Mouse (Mus musculus) CD4-positive, CD25-positive, alpha-beta regulatory T cell, adult 4 months (primary cell): Measurements from ENCODE around the gene Fbxo47. TPM values are rescaled to one million over a fixed set of nuclear protein-coding genes. Genes with fewer than 3 reads are reported as not detected.
"Not testable (repeated sequence)": the region's sequence is repeated elsewhere in the genome, so short reads cannot be mapped to it uniquely, and the experiment has no call there.

Experiments used
- ATAC-seq: one replicate; pipeline ENCODE4 v1.8.0; 2017
- polyA plus RNA-seq, 2 experiments: library from polyadenylated mRNA; unstranded; fragments of 100-300 nt; shearing (Covaris generic); gene quantifications; one replicate each; pipeline ENCODE4 v1.2.1; 2017

Gene Fbxo47
- polyA plus RNA-seq, 2 experiments from 2014 or later: 0.34 to 0.65 TPM

DNA sequence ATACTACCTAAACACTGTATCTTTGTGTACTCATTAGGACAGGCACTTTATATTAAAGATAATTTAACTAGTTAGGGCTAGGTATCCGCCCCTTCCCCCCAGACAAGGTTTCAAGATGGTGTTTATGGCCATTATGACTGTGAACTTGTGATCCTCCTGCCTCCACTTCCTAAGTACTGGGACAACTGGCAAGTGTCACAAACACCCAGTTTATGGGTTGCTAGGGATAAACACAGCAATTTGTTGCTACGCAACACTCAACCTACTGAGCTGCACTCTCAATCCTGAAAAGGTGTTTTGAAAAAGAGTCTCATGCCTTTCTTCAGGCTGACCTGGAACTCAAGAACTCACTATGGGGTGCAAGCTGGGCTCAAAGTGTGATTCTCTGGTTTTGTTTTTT, 6.6 kb downstream of the Fbxo47 start:
- ATAC-seq: no peak

DNA sequence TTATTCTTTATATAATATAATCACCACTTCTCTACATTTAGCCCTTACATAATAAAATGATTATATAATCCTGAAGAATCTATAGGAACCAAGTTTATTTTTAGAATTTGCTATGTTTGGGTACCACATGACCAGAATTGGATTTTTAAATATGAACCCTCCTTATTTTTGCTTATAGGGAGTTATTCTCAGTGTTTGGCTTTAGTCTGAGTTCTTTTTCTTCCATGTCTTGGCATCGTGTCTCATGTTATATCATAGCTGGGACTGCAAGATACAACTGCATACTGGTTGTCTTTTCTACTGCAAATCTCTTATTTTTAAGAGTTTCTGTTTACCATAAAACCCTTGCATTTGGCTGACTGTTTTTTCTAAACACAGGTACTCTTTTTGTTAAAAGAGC, 9.6 kb downstream of the Fbxo47 start:
- ATAC-seq: no peak

DNA sequence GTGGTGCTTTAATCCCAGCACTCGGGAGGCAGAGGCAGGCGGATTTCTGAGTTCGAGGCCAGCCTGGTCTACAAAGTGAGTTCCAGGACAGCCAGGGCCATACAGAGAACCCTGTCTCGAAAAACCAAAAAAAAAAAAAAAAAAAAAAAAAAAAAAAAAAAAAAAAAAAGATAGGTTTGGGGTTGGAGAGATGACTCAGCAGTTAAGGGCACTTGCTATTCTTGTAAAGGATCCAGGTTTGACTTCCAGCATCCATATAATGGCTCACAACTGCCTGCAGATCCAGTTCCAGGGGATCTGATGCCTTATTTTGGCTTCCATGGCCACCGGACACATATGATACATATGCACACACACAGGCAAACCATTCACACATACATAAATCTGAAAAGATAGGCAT, 11.6 kb downstream of the Fbxo47 start:
- ATAC-seq: not testable (repeated sequence)

DNA sequence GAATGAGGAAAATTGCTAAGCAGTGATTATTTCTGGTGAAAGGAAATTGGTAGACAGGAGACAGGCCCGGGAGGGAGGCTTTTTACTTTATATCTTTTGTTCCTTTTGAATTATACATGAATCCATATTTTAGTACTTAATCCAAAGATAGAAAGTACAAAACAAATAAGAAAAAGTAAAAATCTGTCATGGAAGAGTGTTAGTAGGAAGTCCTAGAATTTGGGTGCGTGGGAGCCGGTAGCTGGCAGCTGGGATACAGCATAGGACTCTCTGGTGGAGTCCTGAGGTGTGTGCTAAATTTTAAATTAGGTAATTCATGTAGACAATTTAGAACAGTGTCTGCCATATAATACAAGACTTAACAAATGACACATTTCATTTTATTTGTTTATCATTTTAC, 16.4 kb downstream of the Fbxo47 start:
- ATAC-seq: no peak

DNA sequence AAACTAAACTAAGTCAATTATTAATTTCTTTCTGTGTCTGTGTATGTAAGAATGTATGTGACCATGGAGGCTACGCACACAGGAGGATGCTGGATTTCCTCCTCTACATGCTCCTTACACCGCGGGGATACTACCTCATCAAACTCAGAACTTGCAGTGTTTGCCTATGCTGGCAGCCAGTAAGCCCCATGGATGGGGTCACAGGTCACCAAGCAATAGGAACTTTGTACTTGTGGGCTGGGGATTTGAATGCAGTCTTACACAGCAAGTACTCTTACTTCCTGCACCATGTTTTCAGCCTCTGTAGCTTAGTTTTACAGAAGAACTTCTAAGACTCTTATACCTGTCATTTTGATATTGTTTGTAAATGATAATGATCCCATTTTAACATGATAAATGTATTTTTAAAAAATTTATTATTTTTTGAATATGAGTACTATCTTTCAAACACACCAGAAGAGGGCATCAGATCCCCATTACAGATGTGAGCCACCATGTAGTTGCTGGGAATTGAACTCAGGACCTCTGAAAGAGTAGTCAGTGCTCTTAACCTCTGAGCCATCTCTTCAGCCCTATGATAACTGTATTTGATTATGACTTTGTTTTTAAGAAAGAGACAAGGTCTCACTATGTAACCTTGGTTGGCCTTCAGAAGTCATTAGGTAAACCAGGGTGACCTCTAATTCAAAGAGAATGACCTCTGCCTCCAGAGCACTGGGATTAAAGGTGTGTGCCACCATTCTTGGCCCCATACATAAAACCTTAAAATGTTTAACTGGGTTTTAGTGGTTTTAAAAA, 17.7 kb downstream of the Fbxo47 start:
- ATAC-seq: no peak

DNA sequence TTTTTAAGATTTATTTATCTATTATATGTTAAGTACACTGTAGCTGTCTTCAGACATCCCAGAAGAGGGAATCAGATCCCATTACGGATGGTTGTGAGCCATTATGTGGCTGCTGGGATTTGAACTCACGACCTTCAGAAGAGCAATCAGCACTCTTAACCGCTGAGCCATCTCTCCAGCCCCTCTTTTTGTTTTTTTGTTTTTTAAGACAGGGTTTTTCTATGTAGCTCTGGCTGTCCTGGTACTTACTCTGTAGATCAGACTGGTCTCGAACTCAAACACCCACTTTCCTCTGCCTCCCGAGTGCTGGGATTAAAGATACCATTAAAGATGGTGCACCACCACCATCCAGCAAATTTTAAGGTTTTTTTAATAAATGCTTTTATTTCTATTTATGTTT, 18.5 kb downstream of the Fbxo47 start:
- ATAC-seq: no peak

DNA sequence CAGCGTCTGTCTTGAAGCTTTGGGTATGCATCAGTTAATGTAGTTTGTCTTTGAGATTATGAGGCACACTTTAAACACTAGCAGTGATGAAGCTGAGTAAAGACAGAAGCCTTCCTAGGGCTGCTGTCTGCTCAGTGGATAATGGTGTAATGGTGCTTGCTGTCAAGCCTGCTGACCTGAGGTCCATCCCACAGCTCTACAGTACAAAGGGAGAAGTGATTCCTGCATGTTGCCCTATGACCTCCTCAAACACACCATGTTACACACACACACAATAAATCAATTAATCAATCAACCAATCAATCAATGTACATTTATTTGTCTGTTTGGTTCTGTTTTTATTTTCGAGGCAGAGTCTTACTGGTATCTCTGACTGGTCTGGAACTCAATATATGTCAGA, 21.8 kb downstream of the Fbxo47 start:
- ATAC-seq: no peak

DNA sequence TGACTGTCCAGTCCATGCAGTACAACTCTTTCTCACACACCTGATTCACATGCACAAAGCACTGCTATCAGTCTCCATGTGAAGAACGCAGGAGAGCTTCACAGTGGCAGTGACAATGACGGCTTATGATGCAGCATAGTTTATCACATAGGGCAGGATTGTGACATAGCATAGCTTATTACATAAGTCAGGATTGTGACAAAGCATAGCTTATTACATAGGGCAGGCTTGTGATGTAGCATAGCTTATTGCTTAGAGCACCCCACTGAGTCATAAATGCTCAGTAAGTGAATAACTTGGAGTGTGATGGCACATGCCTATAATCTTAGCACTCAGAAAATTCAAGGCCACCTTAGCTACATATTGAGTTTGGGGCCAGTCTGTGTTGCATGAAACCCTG, 28.5 kb downstream of the Fbxo47 start:
- ATAC-seq: no peak

DNA sequence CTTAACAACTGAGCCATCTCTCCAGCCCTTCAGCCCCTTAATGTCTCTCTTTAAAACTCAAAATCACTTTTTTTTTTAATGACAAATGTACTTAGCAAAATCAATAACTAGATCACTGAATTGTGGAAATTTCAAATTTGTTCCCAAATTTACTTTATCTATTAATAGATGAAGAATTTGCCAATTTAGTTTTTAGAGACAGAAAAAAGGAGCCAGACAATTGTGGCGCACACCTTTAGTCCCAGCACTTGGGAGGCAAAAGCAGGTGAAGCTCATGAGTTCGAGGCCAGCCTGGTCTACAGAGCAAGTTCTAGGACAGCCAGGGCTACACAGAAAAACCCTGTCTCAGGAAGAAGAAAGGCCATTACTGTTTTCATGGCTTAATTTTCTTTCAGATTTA, 32.4 kb downstream of the Fbxo47 start:
- no peak for ATAC-seq

DNA sequence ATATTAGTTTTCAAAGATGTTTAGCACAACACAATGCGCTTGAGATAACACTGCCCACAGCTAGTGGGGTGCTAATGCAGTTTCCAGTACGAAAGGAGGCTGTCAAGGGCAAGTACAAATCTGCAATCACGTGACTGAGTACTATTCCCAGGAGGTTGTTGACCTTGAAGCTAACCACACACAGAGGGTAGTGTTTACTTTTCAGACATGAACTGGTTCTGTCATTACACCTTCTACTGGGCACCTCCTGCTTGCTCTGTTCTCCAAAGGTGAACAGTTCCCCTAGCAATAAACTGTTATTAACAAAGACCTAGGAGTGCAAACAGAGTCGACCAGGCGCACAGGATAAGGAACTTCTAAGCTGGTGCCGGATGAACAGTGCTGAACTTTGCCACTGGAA, 33.6 kb downstream of the Fbxo47 start:
- ATAC-seq: no peak

DNA sequence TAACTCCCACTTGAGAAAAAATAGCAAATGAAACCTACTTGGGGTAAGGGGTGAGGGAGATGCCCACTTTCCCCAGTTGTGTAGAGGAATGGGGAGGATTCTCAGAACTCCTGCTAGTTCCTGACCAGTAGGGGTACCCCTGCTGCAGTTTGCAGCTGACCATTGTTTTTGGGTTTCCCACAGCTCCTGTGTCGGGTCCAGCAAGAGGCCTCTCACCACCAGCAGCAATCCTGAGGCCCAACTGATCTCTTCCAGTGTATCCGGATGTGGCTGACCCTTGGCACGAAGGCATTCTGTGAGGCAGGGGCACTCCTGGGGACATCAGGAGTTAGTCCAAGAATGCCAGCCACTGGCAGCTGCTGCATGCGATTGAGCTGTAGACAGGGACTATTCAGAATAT, 42.0 kb downstream of the Fbxo47 start:
- no peak for ATAC-seq

DNA sequence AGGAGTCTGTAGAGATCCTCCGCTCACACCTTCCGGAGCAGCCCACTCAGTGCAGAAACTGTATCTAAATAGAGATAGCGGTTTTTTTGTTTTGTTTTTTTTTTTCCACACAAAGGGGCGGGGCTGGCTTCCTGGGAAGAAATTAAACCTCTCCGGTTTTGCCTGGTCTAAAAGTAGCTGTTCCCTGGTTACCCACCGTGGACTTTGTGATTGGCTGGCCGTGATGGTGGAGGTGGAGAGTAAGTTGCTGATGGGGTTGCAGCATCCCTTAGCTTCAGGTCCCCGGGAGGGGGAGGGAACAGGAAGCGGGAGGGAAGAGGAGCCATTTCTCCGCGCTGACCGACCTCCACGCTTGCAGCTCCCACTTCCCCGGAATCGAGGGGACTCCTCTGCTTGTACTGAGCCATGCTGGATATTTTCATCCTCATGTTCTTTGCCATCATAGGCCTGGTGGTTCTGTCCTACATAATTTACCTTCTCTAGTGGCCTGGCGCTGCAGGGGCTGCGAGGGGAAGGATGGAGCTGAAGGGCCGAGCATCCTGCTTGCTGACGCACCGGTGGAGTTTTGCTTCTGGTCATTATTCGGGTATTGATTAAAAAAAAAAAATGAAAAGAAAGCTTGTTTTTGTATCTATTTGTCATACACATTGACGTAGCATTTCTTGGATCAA, 42.8 kb downstream of the Fbxo47 start:
- peak; percentile 52 for ATAC-seq

DNA sequence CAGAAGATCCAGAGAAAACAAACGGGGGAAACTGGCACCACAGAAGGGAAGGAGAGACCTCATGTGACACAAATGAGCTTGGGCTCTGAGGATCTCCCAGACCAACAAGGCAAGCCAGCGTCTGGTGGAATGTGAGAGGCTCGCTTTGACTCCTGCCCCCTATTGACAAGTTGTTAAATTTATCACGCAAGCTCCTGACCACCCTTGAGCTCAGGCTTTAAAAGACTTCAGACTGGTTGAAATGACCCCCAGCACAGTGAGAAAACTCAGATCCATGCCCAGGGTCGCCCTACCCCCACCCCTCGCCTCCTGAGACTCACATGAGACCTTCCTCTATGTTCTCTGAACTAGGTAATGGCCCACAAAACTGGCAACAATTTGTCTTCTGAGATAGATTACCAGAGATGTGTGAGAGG, 43.4 kb downstream of the Fbxo47 start, which contains the start of gene B230217C12Rik:
Gene B230217C12Rik (plus strand): TSS at position 242 of the 416 bp plus-strand sequence.
- peak; percentile 25 for ATAC-seq

DNA sequence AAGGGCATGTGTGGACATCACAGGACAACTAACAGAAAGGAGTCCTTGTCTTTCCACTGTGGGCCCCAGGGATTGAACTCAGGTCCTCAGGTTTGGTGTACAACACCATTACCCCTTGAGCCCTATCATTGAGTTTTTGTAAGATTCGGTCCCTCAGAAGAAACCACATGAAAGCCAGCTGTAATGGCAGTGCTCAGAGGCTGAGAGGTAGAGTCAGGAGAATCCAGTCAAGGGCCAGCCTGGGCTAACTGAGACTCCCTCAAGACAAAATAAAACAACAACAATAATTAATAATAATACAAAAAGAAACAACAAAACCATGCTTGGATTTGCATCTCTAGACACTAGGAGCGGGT, 43.8 kb downstream of the Fbxo47 start:
- ATAC-seq: peak; percentile 16

DNA sequence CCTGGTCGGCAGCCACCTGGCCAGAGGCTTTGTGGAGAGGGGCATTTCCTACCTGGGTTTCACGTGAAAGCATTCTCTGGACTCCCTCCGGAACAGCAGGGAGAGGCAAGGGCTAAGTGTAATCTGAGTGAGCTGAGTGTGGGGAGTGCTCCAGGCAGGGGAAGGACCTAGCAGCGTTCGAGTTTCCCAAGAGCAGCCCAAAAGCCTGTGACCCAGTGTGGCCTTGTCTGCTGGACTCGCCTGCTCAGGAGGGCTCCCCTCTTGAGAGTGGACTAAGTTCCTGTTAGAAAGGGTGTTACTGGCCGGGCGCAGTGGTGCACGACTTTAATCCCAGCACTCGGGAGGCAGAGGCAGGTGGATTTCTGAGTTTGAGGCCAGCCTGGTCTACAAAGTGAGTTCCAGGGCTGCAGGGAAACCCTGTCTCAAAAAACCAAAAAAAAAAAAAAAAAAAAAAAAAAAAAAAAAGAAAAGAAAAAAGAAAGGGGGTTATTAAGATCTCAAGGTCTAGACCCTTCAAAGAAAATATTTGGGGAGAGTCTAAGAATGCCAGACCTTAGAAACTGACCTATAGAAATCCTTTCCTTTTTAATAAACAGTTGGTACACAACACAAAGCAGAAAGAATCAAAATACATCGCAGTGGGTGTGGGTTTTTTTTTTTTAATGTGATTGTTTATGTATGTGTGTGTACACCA, 44.4 kb downstream of the Fbxo47 start:
- no peak for ATAC-seq

DNA sequence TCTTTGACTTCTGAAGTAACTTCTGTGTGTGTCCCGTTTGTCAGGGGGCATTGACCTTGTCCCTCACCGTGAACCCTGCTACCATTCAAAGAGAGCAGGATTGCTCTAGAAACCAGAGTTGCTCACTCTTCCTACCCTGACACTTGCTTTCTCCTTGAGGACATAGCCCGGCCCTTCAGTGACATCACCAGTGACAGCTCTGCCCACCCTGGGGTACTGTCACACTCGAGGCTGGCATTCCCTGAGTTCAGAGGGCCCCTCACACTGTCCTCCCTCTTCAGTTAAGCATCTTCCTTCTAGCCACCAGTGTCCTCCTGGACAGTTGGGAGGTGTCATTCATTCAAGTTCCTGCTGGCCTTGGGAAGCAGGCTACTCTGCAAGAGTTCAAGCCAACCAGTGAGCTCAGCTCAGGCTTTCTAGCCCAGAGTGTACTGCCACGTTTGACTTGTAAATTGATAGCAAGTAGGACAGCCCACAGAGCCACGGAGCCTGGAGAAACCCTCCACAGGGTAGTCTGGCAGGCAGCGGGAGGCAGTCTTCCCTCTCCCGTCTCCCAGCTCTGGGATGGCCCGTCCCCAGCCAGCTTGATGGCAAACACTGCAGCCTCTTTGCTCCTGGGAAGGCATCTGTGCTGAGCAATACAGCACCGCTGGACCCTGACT, 45.0 kb downstream of the Fbxo47 start:
- ATAC-seq: no peak

DNA sequence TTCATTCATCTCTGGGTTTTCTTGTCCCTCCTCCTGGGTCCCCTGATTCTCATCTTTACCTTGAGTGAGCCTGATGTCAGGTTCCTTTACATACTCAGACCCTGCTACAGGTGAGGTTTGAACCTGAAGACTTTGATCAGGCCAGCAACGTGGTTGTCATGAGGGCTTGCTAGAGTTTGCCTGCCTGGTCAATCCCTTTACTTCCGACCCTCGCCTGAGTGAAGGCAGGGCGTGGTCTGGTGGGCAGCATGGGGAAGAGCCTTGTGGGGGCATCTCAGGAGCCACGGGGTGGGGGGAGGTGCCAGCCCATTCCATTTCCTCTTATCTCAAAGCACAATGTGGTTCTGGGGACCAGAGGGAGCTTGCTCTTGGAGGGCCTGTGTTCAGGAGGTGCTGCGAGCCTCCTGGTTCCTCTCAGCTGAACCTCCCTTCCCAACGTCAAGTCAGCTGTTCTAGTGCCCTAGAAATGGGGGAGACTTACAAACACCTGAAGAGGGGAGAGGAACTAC, 46.3 kb downstream of the Fbxo47 start:
- no peak for ATAC-seq

DNA sequence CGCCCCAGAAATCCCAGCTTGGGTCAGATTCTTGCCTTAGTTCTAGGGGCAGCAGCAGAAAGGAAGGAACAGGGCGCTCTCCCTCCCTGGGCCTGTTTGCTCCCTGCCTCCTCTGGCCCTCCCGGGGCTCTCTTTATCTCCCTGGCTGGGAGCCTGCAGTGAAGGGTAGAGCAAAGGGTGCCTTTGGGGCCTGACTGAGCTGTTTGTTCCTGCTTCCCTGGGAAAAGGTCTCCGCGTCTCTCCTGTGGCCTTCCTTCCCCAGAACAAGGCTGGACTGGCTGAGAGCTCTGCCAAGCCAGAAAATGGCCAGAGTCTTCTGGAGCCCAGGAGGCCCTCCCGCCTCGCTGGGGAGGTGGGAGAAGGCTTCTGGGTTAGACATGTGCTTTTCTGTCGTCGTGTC, 46.9 kb downstream of the Fbxo47 start:
- ATAC-seq: not testable (repeated sequence)

DNA sequence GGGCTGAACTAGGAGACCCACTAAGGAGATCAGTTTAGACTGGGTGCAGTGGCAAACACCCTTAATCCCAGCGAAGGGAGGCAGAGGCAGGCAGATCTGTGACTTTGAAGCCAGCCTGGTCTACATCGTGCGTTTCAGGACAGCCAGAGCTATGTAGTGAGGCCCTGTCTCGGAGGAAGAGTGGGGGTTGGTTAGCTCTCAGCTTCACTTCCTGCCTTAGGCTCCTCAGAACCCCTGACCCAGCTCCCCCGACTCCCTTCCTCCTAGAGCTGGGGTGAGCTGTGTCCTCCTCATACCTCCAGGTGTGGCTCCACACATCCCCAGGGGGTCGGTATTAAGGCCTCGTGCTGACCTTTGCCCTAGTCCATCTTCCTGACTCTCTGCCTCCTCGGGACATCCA, 47.4 kb downstream of the Fbxo47 start:
- ATAC-seq: peak; percentile 60

DNA sequence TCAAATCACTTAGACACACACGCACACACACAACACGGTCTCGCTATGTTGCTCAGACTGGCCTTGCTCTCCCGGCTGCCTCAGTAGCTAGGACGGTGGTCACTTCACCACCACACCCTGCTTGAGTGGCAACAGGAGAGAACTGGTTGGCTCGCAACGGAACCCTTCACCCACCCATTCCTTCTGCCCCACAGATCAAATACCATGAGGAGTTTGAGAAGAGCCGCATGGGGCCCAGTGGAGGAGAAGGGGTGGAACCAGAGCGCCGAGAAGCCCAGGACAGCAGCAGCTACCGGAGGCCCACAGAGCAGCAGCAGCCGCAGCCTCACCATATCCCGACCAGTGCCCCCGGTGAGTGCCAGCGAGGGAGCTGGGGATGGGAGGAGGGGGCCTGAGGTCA, 50.6 kb downstream of the Fbxo47 start:
- ATAC-seq: no peak

DNA sequence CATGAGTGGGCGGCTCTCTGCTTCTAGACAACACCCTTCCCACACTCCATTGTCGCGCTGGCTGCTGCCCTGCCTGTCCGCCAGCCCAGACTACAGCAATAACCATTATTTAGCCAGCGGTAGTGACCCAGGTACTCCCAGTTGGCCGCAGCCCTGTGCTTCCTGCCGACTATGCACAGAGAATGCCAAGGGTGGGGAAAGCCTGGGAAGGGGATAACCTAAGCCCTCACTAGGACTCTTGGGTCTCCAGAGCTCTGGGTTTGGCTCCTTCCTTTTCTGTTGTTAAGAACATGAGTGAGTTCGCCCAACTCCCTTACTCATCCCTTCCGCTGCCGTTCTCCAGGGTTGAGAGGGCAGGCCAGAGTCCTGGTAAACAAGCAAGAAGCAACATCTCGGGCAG, 52.0 kb downstream of the Fbxo47 start:
- ATAC-seq: no peak

DNA sequence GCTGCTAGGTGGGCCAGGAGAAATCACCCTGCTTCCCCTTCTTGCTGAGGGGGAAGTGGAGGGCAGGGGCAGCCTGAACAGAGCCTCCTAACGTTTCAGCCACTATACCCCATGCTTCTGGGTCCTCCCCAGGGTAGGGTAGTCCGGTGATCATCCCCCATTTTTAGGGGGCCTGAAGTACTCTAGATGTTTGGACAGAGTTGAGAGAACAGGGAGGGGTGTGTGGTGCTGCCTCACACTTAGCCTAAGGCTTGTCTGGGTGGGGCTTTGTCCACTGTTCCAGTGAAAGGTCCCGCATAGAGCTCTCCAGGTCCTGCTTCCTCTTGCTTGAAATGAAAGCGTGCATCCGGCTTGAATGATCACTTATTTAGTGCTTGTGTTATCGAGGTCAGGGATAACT, 53.5 kb downstream of the Fbxo47 start:
- ATAC-seq: no peak

DNA sequence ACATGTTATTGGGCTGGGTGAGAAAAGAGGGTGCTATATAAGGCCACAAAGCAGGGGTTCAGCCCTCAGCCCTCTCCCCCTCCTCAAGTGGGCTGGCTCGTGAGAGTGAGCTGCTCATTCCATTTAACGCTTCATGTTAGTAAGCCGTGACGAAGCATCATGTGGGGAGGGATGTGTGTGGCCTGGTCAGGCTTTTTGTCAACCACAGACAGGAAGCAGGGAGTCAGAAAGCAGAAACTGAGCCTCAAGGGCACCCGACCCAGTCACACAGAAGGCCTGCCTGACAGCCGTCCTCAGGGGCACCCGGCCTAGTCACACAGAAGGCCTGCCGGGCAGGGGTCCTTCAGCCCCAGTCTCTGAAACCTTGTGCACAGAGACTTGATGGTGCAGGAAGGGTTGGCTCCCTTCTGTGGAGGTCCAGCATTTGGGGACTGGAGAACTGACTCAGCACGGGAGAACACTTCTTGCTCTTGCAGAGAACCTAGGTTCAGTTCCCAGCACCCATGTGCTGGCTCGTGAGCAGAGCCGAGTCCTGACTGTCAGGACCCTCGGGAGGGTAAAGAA, 54.0 kb downstream of the Fbxo47 start:
- peak; percentile 44 for ATAC-seq
